Mouse (Mus musculus) 416B (cell line): Measurements from ENCODE around the gene Kng2.
"Not testable (repeated sequence)": the region's sequence is repeated elsewhere in the genome, so short reads cannot be mapped to it uniquely, and the experiment has no call there.

Experiments
- DNase-seq: peaks from one replicate; pipeline ENCODE4 v3.0.0; 2011; ENCODE audit warnings: low read depth

Kng2 gene

DNA sequence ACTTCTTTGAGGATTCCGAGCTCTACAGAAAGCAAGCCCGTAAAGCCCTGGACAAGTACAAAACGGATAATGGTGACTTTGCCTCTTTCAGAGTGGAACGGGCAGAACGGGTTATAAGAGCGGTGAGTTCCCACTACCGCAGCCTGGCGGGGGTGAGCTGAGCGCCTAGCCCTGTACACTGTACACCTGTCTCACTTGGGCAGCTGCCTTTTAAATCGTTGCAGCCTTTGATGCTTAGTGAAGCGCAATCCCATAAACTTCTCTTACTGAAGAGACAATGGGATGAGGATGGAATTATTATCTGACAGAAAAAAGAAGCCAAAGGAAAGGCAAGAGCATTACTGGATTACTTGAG lies 73.2 kb downstream of the Kng2 start:
- no peak for DNase-seq

- no peak for DNase-seq
These were observed 73.7 kb downstream of the Kng2 start for GRCm38 (mm10) chr16:22955397-22956084.

DNA sequence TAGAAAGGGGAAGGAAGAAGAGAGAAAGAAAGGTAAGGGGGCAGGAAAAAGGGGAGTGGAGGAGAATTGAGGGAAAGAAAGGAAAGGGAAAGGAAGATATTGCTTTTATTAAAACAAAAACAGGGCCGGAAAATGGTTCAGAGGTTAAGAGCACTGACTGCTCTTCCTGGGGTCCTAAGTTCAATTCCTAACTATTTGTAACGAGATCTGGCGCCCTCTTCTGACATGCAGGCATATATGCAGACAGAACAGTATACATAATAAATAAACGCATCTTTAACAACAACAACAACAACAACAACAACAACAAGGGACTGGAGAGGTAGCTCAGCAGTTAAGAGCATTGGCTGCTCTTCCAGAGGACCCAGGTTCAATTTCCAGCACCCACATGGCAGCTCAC lies 76.2 kb downstream of the Kng2 start:
- peak; percentile 28 for DNase-seq

- no peak for DNase-seq
These were observed 78.4 kb downstream of the Kng2 start, which contains the start of gene Hrg for GRCm38 (mm10) chr16:22950840-22951395. TSS of gene Hrg (plus strand) at chr16:22951072.

DNA sequence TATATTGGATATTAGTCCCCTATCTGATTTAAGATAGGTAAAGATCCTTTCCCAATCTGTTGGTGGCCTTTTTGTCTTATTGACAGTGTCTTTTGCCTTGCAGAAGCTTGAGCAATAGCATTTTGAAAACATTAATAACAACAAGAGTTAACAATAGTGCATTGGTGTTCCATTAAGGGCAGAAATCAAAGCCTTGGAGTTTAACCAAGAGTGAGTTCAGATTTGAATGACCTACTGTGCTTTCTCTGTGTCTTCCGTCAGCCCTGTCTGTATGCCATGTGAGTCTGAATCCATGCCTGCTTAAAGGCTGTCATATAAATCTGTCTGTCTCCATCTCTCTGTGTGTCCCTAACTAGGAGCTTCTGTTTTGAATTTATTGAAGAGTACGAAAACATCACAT lies 81.9 kb downstream of the Kng2 start:
- DNase-seq = no peak

GRCm38 (mm10) chr16:22941825-22942476 lies 87.3 kb downstream of the Kng2 start:
- DNase-seq = not testable (repeated sequence)

DNA sequence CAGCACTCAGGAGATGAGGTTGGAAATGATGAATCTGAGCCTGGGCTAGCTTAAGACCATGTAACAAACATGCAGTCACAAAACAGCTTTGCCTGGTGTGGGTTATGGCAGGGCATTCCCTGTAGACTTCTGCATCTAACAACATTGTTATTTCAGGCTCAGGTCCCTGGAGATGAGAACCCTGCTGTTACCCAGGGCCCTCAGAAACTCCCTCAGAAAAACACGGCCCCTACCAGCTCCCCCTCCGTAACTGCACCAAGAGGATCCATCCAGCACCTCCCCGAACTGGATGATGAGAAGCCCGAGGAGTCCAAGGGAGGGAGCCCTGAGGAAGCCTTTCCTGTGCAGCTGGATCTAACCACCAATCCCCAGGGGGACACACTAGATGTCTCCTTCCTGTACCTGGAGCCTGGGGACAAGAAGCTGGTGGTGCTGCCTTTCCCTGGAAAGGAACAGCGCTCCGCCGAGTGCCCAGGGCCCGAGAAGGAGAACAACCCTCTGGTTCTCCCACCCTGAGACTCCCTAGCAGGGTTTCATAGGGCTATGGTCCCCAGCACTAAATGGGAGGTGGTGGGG lies 90.1 kb downstream of the Kng2 start:
- DNase-seq = no peak

- no peak for DNase-seq
These were observed 90.7 kb downstream of the Kng2 start for GRCm38 (mm10) chr16:22938541-22938940.

DNA sequence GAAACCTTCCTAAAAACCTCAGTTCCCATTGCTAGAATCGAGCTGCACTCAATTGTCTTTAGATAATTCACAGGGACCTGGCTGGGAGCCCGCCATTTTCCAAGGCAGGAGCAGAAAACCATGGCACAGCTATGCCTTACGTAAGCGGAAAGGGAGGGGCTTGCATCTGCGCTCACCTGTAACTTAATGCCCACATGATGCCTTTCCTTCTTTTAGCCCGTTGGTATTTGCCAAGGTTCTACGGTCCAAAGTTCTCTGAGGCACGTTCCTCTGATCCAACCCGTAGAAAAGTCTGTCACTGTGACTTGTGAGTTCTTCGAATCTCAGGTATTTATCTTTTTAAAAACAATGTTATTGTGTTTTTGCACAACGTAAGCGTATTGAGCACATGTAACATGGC lies 91.7 kb downstream of the Kng2 start:
- no peak for DNase-seq
